Mouse (Mus musculus) lung, embryonic 15.5 days (tissue): ENCODE results near the gene Sh3gl3. TPM values are rescaled to one million over a fixed set of nuclear protein-coding genes. Genes with fewer than 3 reads are reported as not detected.

Experiments used
- ATAC-seq: fragments of 200-750 bp; cut with Nextera tagmentation; 2 replicates; pipeline ENCODE4 v1.8.0; 2017; ENCODE audit warnings: moderate number of reproducible peaks, borderline replicate concordance; ENCODE audit not compliant: low FRiP score, low TSS enrichment; ENCODE audit errors: extremely low read depth
- H3K27ac ChIP-seq: fragments of 300-500 bp; sonication (generic); 2 replicates; pipeline ENCODE4 v1.5.1; 2015; ENCODE audit warnings: moderate library complexity, mild to moderate bottlenecking, inconsistent platforms
- H3K27me3 ChIP-seq: fragments of 300-500 bp; sonication (generic); 2 replicates; pipeline ENCODE4 v1.6.1; 2015; ENCODE audit warnings: inconsistent platforms
- H3K36me3 ChIP-seq: fragments of 300-500 bp; sonication (generic); 2 replicates; pipeline ENCODE4 v1.6.1; 2015; ENCODE audit warnings: inconsistent platforms
- H3K4me1 ChIP-seq: fragments of 300-500 bp; sonication (generic); 2 replicates; pipeline ENCODE4 v1.6.1; 2015; ENCODE audit warnings: inconsistent platforms
- H3K4me2 ChIP-seq: fragments of 300-500 bp; sonication (generic); 2 replicates; pipeline ENCODE4 v1.6.1; 2015; ENCODE audit warnings: inconsistent platforms, mild to moderate bottlenecking, moderate library complexity
- H3K4me3 ChIP-seq: fragments of 300-500 bp; sonication (generic); 2 replicates; pipeline ENCODE4 v1.5.1; 2015; ENCODE audit warnings: mild to moderate bottlenecking, inconsistent platforms
- H3K9ac ChIP-seq: fragments of 300-500 bp; sonication (generic); 2 replicates; pipeline ENCODE4 v1.6.1; 2015; ENCODE audit warnings: inconsistent platforms
- H3K9me3 ChIP-seq: fragments of 300-500 bp; sonication (generic); 2 replicates; pipeline ENCODE4 v1.6.1; 2016; ENCODE audit warnings: inconsistent platforms
- WGBS: fragments of 180-500 bp; shearing (Covaris S2); methylation state at CpG from one replicate; pipeline ENCODE4 v1.1.7; 2015; 5-methylcytosine and 5-hydroxymethylcytosine counted together
- polyA plus RNA-seq: library from polyadenylated mRNA; unstranded; fragments of >200 nt; fragmentation: Nextera tagmentation; extraction: Ambion mirVana; gene quantifications from 2 replicates; pipeline ENCODE4 v1.2.1, GENCODE M21; 2015

Sh3gl3 gene
- 2.2 and 2.9 TPM in 2 replicates for polyA plus RNA-seq

DNA sequence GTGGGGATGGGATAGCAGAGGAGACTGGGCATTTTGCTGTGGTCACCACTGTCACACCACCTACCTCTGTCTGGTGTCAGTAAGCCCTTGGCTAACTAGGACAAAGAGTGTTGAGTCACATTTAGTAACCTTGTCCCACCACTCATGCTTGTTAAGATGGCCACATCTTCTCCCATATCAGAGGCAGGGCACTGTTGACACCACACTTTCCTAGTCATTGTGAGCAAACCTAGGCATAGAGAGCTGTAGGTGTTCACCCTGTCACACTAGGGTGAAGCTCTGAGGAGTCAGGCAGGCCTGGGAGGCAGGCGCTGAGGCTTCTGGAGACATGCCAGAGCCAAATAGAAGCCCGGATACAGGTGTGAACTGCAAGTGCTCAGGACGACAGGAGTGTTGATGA lies at the start of gene Sh3gl3:
Gene Sh3gl3 (plus strand): TSS at position 301 of the 400 bp plus-strand sequence.
- peaks cover 24% of the 10 kb centered on the region; the same call in 1 of the 2 replicates for H3K27me3 ChIP-seq
- WGBS = 66% methylated on average over 3 of the region's 3 CpGs
- ATAC-seq = no peak
- no peaks in the 10 kb centered on the region; the same call in 1 of the 2 replicates for H3K4me1 ChIP-seq
- H3K4me2 ChIP-seq = peak within 1 kb of the TSS; percentile 100
- peak within 1 kb of the TSS; percentile 62 for H3K4me3 ChIP-seq
- no peaks in the 10 kb centered on the region for H3K36me3 ChIP-seq
- peak within 1 kb of the TSS; percentile 35; the same call in 1 of the 2 replicates for H3K9ac ChIP-seq
- H3K9me3 ChIP-seq = no peaks in the 10 kb centered on the region
- H3K27ac ChIP-seq = no peak within 1 kb of the TSS

DNA sequence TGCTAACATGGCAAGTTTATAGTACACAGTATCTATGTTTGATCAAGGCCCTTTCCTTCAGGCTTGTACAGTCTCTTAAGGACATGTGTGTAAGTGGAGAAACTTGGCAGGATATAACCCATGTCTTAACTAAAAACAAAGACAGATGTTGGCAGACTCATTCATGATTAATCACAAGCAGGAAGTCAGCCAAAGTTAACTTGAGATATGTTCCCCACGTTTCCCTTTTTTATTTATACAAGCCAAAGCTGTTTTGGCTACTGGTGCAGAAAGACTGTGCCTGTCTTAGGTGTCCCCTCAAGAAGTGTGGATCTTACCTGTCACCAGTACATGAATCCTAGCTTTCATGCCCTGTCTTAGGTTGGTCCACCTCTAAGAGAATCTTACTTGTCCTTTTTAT lies 35.4 kb upstream of the Sh3gl3 start:
- Histone ChIP-seq H3K9me3 (no peaks in the 10 kb centered on the region; the same call in 1 of the 2 replicates), H3K4me2 (no peak overlapping the region), H3K4me1 (no peaks in the 10 kb centered on the region), H3K27ac (no peak overlapping the region), H3K9ac (no peak overlapping the region), H3K36me3 (no peaks in the 10 kb centered on the region), H3K27me3 (no peaks in the 10 kb centered on the region), H3K4me3 (no peak overlapping the region)
- no peak for ATAC-seq
- WGBS = 0% methylated on average over 1 of the region's 1 CpGs

DNA sequence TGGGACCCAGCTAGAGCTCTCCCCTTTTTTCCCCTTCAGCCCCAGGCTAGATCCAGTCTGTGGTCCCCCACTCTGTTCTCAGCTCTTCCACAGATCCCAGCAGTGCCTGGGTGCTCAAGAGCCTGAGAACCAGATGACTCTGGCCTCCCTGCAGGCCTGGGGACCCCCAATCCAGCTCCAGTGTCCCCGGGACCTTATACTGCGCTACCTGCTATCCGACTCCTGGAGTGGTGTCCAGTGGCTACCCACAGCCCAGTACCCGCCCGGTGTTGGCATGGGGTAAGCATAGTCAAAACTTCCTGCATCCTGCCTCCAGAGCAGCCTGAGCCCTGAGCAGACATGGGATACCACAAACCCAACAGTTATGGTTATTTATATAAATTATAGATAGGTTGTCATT lies 26.5 kb upstream of the Sh3gl3 start:
- 89% methylated on average over 5 of the region's 5 CpGs for WGBS
- Histone ChIP-seq H3K36me3 (no peaks in the 10 kb centered on the region), H3K27me3 (no peaks in the 10 kb centered on the region), H3K9me3 (no peaks in the 10 kb centered on the region), H3K4me1 (no peaks in the 10 kb centered on the region), H3K4me3 (no peak overlapping the region), H3K4me2 (no peak overlapping the region), H3K9ac (no peak overlapping the region), H3K27ac (no peak overlapping the region)
- no peak for ATAC-seq

DNA sequence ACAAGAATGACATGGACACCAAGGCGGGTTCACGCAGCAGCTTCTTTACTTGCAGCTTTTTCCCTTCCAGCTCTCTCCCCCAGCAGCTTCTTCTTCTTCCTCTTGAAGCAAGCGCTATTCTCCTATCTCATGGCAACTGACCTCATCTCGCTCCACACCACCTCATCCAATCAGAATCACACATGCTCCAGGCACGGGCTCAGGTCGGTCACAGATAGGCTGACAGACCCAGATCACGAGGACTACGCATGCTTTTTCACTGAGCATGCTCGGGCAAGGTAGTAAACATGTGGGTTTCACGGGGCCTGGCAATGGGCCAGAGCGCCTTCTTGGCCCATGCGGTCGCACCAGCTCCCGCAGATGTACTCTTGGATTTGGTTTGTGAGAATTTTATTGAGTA lies 9.0 kb upstream of the Sh3gl3 start:
- WGBS = 92% methylated on average over 14 of the region's 14 CpGs
- no peaks in the 10 kb centered on the region for H3K4me1 ChIP-seq
- H3K9me3 ChIP-seq = no peaks in the 10 kb centered on the region
- H3K27me3 ChIP-seq = no peaks in the 10 kb centered on the region
- ATAC-seq = no peak
- no peak overlapping the region for H3K27ac ChIP-seq
- H3K4me2 ChIP-seq = no peak overlapping the region
- no peak overlapping the region for H3K4me3 ChIP-seq
- H3K9ac ChIP-seq = no peak overlapping the region
- H3K36me3 ChIP-seq = no peaks in the 10 kb centered on the region

DNA sequence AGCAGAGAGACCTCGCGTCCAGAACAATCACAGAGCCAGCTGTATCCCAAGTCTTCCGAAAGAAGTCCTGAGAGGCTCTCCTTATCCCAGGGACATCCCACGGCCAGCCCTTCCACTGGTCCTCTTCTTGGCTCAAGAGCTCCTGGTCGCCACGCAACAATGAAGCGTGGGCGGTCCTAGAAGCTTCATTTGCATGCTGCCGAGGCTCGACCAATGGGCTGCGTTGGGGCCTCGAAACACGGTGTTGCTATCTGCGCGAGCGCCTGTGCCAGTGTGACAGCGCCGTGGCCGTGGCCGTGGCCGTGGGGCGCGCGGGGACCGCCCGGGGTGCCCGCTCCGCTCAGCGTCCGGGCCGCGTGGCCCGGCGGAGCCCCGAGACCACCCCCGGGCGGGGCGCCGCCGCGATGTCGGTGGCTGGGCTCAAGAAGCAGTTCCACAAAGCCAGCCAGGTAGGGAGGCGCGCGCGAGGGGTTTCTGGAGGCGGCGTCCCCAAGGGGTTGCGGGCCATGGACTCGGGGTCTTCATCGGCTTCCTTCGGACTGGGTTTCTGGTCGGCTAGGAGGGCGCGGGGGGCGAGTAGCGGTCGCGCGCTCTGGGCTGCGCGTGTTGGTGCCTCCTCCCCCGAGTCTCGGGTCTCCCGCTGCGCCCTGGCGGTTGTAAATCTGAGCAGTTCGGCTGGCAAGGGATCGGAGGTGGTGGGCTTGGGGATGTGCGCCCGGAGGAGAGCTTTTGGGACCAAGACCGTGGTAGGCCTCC lies 1.1 kb downstream of the Sh3gl3 start:
- H3K36me3 ChIP-seq = no peaks in the 10 kb centered on the region
- H3K4me2 ChIP-seq = peak overlapping the region; percentile 100
- no peaks in the 10 kb centered on the region; the same call in 1 of the 2 replicates for H3K4me1 ChIP-seq
- peaks cover 24% of the 10 kb centered on the region; the same call in 1 of the 2 replicates for H3K27me3 ChIP-seq
- H3K27ac ChIP-seq = no peak overlapping the region
- peak; percentile 95 for ATAC-seq
- H3K4me3 ChIP-seq = peak overlapping the region; percentile 62
- H3K9me3 ChIP-seq = no peaks in the 10 kb centered on the region
- WGBS = under 1% methylated on average over 58 of the region's 72 CpGs
- peak overlapping the region; percentile 35; the same call in 1 of the 2 replicates for H3K9ac ChIP-seq

DNA sequence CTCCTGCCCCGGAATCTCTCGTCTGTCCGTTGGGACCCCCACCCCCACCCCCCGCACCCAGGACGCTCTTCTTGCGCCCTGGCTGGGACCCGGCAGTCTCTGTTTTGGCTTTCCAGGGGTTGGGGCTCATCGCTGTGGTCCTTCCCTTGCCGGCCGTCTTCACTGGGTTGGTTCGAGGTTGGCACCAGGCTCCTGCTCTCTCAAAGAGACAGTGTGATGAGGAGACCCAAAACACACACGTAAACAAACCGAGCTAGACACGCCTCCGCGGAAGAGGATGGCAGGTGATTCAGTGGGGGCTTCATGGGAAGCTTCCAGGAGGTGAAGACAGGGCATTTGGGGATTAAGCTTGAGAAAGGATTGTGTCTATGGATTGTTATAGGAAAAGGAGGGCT lies 1.7 kb downstream of the Sh3gl3 start:
- Histone ChIP-seq H3K36me3 (no peaks in the 10 kb centered on the region), H3K4me3 (peak overlapping the region; percentile 62), H3K27ac (no peak overlapping the region), H3K27me3 (peaks cover 24% of the 10 kb centered on the region; the same call in 1 of the 2 replicates), H3K4me1 (no peaks in the 10 kb centered on the region; the same call in 1 of the 2 replicates), H3K9ac (peak overlapping the region; percentile 35; the same call in 1 of the 2 replicates), H3K9me3 (no peaks in the 10 kb centered on the region), H3K4me2 (peak overlapping the region; percentile 100)
- WGBS = 3% methylated on average over 16 of the region's 16 CpGs
- ATAC-seq = no peak

DNA sequence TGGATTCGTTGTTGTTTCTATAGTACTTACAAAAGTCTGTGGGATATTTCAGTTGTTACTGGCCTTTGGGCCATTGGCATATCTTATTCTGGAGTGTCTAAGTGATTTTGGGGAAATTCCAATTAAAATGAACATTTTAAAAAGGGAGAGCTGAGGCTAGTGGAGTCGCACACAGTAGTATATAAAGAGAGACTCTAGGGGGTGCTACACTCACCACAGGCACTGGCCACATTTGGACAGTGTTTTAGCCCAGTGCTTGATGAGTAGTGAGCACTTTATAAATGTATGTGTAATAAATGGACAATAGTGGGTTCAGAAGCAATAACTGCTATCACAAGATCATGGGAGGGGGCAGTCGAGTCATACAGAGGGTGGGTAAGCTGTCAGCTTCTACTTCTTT lies 2.6 kb downstream of the Sh3gl3 start:
- no peak overlapping the region for H3K4me2 ChIP-seq
- no peak overlapping the region for H3K27ac ChIP-seq
- no peaks in the 10 kb centered on the region for H3K9me3 ChIP-seq
- 64% methylated on average over 3 of the region's 3 CpGs for WGBS
- H3K36me3 ChIP-seq = no peaks in the 10 kb centered on the region
- no peak for ATAC-seq
- peaks cover 24% of the 10 kb centered on the region; the same call in 1 of the 2 replicates for H3K27me3 ChIP-seq
- H3K4me1 ChIP-seq = no peaks in the 10 kb centered on the region; the same call in 1 of the 2 replicates
- no peak overlapping the region for H3K9ac ChIP-seq
- H3K4me3 ChIP-seq = no peak overlapping the region

DNA sequence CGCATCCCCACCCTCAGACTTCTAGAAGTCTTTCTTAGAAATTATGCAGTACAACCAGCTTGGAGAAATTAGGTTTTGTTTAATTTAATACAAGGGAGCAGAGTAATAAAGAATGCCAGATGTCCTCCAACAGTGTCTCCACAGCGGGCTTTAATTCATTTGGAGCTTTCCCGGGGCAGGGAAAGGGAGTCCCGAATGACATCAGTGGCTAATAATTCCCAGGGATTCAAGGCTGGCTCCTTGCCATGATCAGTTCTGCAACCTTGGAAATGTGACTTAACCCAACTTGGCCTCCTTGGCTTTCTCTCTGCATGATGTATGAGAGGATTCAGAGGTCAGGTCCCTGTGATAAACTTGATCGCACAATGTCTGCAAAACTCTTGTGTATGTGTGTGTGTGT lies 3.7 kb downstream of the Sh3gl3 start:
- H3K27me3 ChIP-seq = peaks cover 24% of the 10 kb centered on the region; the same call in 1 of the 2 replicates
- WGBS = 55% methylated on average over 5 of the region's 5 CpGs
- H3K9ac ChIP-seq = no peak overlapping the region
- no peaks in the 10 kb centered on the region for H3K9me3 ChIP-seq
- no peaks in the 10 kb centered on the region for H3K36me3 ChIP-seq
- H3K4me2 ChIP-seq = no peak overlapping the region
- H3K4me1 ChIP-seq = no peaks in the 10 kb centered on the region; the same call in 1 of the 2 replicates
- no peak for ATAC-seq
- H3K4me3 ChIP-seq = no peak overlapping the region
- H3K27ac ChIP-seq = no peak overlapping the region

DNA sequence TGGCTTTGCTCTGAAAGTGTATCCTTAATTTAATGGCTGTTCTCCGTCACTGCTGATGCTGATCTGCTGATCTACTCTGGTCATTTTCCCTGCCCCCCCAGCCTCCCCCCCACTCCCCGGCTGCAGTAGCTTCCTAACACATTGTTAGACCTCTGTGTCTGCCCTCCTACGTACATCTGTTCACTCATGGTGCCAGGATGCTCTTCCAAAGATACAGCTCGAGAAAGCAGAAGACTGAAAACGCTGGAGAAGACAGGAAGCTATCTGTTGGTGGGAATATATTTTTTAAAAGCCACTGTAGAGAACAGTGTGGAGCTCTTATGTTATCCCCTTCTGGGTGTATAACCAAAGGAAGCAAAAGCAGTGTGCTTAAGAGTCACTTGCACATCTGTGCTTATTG lies 7.3 kb downstream of the Sh3gl3 start:
- H3K4me2 ChIP-seq = no peak overlapping the region
- 79% methylated on average over 5 of the region's 5 CpGs for WGBS
- no peak overlapping the region for H3K27ac ChIP-seq
- no peak overlapping the region for H3K4me3 ChIP-seq
- no peaks in the 10 kb centered on the region for H3K36me3 ChIP-seq
- no peaks in the 10 kb centered on the region for H3K9me3 ChIP-seq
- H3K27me3 ChIP-seq = peaks cover 11% of the 10 kb centered on the region; the same call in 1 of the 2 replicates
- H3K4me1 ChIP-seq = no peaks in the 10 kb centered on the region
- H3K9ac ChIP-seq = no peak overlapping the region
- ATAC-seq = no peak

DNA sequence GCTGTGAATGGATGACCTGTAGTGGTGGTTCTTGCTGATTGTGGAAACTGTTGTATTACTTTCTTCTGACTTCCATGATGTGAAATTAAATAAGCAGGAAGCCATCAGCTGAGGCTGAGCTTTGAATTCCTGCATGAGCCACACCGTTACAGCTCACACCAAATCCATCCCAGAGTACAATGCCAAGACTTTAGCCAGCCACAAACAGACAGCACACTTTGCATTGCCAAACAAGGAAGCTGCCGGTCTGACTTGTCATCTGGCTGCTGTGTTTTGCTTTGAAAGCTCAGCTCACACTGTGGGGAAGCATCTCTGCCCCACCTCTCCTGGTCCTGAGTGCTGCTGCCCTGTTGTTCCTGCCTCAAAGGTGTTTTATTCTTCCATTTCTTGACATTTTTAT lies 9.1 kb downstream of the Sh3gl3 start:
- no peaks in the 10 kb centered on the region for H3K27me3 ChIP-seq
- ATAC-seq = no peak

DNA sequence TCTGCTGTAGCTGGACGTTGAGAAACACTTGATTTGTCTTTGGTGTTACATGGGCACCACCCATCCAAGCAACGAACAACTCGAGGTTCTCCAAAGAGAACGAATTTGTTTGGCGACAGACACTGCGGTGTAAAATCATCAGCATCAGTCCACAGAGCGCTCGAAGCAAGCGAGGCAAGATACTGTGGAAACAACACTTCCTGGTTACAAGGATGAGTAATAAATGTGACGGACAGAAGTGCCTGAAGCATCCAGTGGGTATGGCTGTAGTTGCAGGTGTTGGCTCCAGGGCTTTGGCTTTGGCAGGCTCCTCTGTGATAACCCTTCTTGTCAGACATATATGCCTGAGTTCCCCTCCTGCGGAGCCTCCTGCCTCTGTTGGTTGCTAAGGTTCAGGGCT lies 18.0 kb downstream of the Sh3gl3 start:
- no peak overlapping the region for H3K27ac ChIP-seq

More for the DNA sequence above, 9.1 kb downstream of the Sh3gl3 start:
- Histone ChIP-seq H3K4me2 (no peak overlapping the region), H3K36me3 (no peaks in the 10 kb centered on the region), H3K9me3 (no peaks in the 10 kb centered on the region), H3K9ac (no peak overlapping the region), H3K4me3 (no peak overlapping the region), H3K27ac (no peak overlapping the region), H3K4me1 (no peaks in the 10 kb centered on the region)
- 25% methylated on average over 2 of the region's 2 CpGs for WGBS

DNA sequence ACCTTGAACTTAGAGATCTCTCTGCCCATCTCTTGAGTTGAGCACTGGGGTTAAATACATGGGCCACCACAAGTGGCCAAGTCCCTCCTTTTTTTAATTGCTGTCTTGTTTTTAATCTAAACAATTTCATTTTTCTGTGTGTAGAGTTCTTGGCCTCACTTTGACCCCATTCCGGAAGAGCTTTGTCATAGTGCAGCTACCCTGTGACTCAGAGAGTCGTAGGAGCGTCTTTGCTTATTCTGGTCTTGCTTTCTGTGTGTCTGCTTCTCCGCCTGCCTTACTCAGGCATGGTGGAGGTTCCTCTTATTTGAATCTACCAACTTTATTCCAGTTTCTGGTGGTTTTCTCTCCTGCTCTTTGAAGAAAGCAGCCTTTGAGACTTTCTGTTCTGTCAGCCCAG lies 18.9 kb downstream of the Sh3gl3 start:
- ATAC-seq = no peak
- no peak overlapping the region for H3K4me2 ChIP-seq
- 55% methylated on average over 4 of the region's 4 CpGs for WGBS
- H3K4me3 ChIP-seq = no peak overlapping the region
- H3K27ac ChIP-seq = no peak overlapping the region
- no peaks in the 10 kb centered on the region for H3K36me3 ChIP-seq
- no peak overlapping the region for H3K9ac ChIP-seq
- no peaks in the 10 kb centered on the region for H3K9me3 ChIP-seq
- no peaks in the 10 kb centered on the region for H3K27me3 ChIP-seq
- no peaks in the 10 kb centered on the region for H3K4me1 ChIP-seq

More for the DNA sequence above, 18.0 kb downstream of the Sh3gl3 start:
- no peak for ATAC-seq
- Histone ChIP-seq H3K4me3 (no peak overlapping the region), H3K9ac (no peak overlapping the region), H3K36me3 (no peaks in the 10 kb centered on the region), H3K27me3 (no peaks in the 10 kb centered on the region), H3K9me3 (no peaks in the 10 kb centered on the region), H3K4me1 (no peaks in the 10 kb centered on the region), H3K4me2 (no peak overlapping the region)
- 78% methylated on average over 11 of the region's 11 CpGs for WGBS
